Mouse (Mus musculus): ENCODE results near the gene Prg3. TPM values are rescaled to one million over a fixed set of nuclear protein-coding genes. Genes with fewer than 3 reads are reported as not detected.

Prg3 gene
- total RNA-seq, 1 experiment: not detected

GRCm38 (mm10) chr2:85038336-85038735 is 50.3 kb downstream of the Prg3 start:
- Histone ChIP-seq H3K9me3 (ENCODE audit: control insufficient read depth, insufficient read depth, low read depth, low read length) (no peaks in the 10 kb centered on the region), H3K9ac (ENCODE audit: insufficient read depth, low read depth, low read length, poor library complexity, severe bottlenecking) (peak overlapping the region; percentile 98), H3K4me3 (ENCODE audit: insufficient read depth in 1 of 2, low read depth in 1 of 2, low read length in 2 of 2, poor library complexity in 1 of 2, severe bottlenecking in 1 of 2) (peak overlapping the region; percentile 89 to 95), H3K27ac (ENCODE audit: insufficient read depth, low read depth, low read length, poor library complexity, severe bottlenecking) (no peak overlapping the region), H3K36me3 (ENCODE audit: control insufficient read depth, insufficient read depth, low read length, poor library complexity, severe bottlenecking) (peaks cover 38% of the 10 kb centered on the region), H3K4me1 (ENCODE audit: control insufficient read depth in 2 of 2, insufficient read depth in 2 of 2, low read length in 2 of 2, poor library complexity in 1 of 2) (peaks cover 3 to 6% of the 10 kb centered on the region in 2 experiments; a peak in 2 of 4 replicates)
- in situ Hi-C loops (cut with MboI; ENCODE audit: low sequenced_read_pairs in 2 of 2, unreplicated experiment in 2 of 2): no loop called here
- TF ChIP-seq ZNF384 (IDR thresholded peaks at IDR 0.05; ENCODE audit: low read depth, low read length): no peak
- TF ChIP-seq CHD2 (IDR thresholded peaks at IDR 0.05; ENCODE audit: low read depth, low read length): no peak
- TF ChIP-seq MAFK (IDR thresholded peaks at IDR 0.05; ENCODE audit: insufficient read depth, low read depth, low read length): no peak
- TF ChIP-seq ZC3H11A (IDR thresholded peaks at IDR 0.05; ENCODE audit: borderline replicate concordance, low read depth, low read length): no peak
- TF ChIP-seq HCFC1 (IDR thresholded peaks at IDR 0.05; ENCODE audit: borderline replicate concordance, insufficient read depth, low read length): no peak
- no peak for DNase-seq (ENCODE audit: low read depth, low spot score)

Other genes starting within 250 kb of the Prg3 start
- gene Gm19426, start 244.6 kb upstream of the Prg3 start, total RNA-seq (2012; rRNA removed): 13.1 and 14.6 TPM in 2 replicates
- gene Serping1, start 212.8 kb upstream of the Prg3 start, total RNA-seq (2012; rRNA removed): 6.3 and 12.2 TPM in 2 replicates
- gene Ube2l6, start 189.4 kb upstream of the Prg3 start, total RNA-seq (2012; rRNA removed): 0.58 and 1.9 TPM in 2 replicates
- 4.4 and 4.9 TPM in 2 replicates for gene Smtnl1, start 165.6 kb upstream of the Prg3 start, total RNA-seq (2012; rRNA removed)
- 60.2 and 73.5 TPM in 2 replicates for gene Timm10, start 161.2 kb upstream of the Prg3 start, total RNA-seq (2012; rRNA removed)
- gene Slc43a1, start 149.4 kb upstream of the Prg3 start, total RNA-seq (2012; rRNA removed): 30.2 and 47.0 TPM in 2 replicates
- 0.79 and 0.80 TPM in 2 replicates for gene Rtn4rl2, start 101.5 kb upstream of the Prg3 start, total RNA-seq (2012; rRNA removed)
- 12.9 and 13.8 TPM in 2 replicates for gene Slc43a3, start 51.6 kb upstream of the Prg3 start, total RNA-seq (2012; rRNA removed)
- not detected in 2 replicates for gene Prg2, start 7.8 kb upstream of the Prg3 start, total RNA-seq (2012; rRNA removed)
- 206 and 212 TPM in 2 replicates for gene Ssrp1, start 49.0 kb downstream of the Prg3 start, total RNA-seq (2012; rRNA removed)
- gene P2rx3, start 49.2 kb downstream of the Prg3 start, total RNA-seq (2012; rRNA removed): 4.6 and 5.1 TPM in 2 replicates
- 36.7 and 61.9 TPM in 2 replicates for gene Tnks1bp1, start 59.8 kb downstream of the Prg3 start, total RNA-seq (2012; rRNA removed)
- 0.05 and 0.40 TPM in 2 replicates for gene Aplnr, start 148.0 kb downstream of the Prg3 start, total RNA-seq (2012; rRNA removed)
- gene Lrrc55, start 209.0 kb downstream of the Prg3 start, total RNA-seq (2012; rRNA removed): 0.05 and 0.36 TPM in 2 replicates

Measured in ES-E14 (cell line).